Mouse (Mus musculus): ENCODE measurements at regions not wholly inside any gene's neighbourhood (a gene's known extent, or its start where the extent isn't known, plus 50 kb on each side); places are given as distances from the start of the nearest gene placed in this dataset.

- Histone ChIP-seq H3K4me3 (no peak overlapping the region), H3K27ac (no peak overlapping the region)
- no peak for DNase-seq (ENCODE audit: low spot score in 2 of 2)
- peak; percentile 78 for TF ChIP-seq CTCF (conservative IDR thresholded peaks at IDR 0.05)
These were observed 63.7 kb upstream of the Tnmd start for GRCm38 (mm10) chrX:133787112-133787511.

GRCm38 (mm10) chrX:133754026-133754425 is 65.2 kb upstream of the Pcdh19 start:
- no peak for TF ChIP-seq CTCF (conservative IDR thresholded peaks at IDR 0.05)
- no peak overlapping the region for H3K27ac ChIP-seq
- no peak overlapping the region for H3K4me3 ChIP-seq
- DNase-seq (ENCODE audit: low spot score in 2 of 2) = no peak

- peak in 1 of 2 experiments; percentile 8 for DNase-seq (ENCODE audit: low spot score in 2 of 2)
- no peak overlapping the region for H3K27ac ChIP-seq
- H3K4me3 ChIP-seq = no peak overlapping the region
- TF ChIP-seq CTCF (conservative IDR thresholded peaks at IDR 0.05) = no peak
These were observed 63.4 kb upstream of the Pcdh19 start for GRCm38 (mm10) chrX:133752232-133752631.

GRCm38 (mm10) chrX:133743446-133743845 is 54.7 kb upstream of the Pcdh19 start:
- no peak for DNase-seq (ENCODE audit: low spot score in 2 of 2)
- no peak overlapping the region for H3K4me3 ChIP-seq
- no peak overlapping the region for H3K27ac ChIP-seq
- no peak for TF ChIP-seq CTCF (conservative IDR thresholded peaks at IDR 0.05)

- no peak for DNase-seq (ENCODE audit: low spot score in 2 of 2)
- H3K4me3 ChIP-seq = no peak overlapping the region
- H3K27ac ChIP-seq = no peak overlapping the region
- no peak for TF ChIP-seq CTCF (conservative IDR thresholded peaks at IDR 0.05)
These were observed 50.3 kb upstream of the Pcdh19 start for GRCm38 (mm10) chrX:133738980-133739632.

All from layer of hippocampus, adult 2 months (tissue).